Mouse (Mus musculus) retina, postnatal 7 days (tissue): ENCODE measurements around the gene Thsd4.

Source experiments
- DNase-seq: peaks from one replicate; pipeline ENCODE4 v3.0.0-alpha.2; 2012; ENCODE audit warnings: low read depth, low spot score

The Thsd4 gene

GRCm38 (mm10) chr9:60457359-60458210 lies 64.3 kb downstream of the Thsd4 start:
- peak; percentile 82 for DNase-seq

- no peak for DNase-seq
Measured at GRCm38 (mm10) chr9:60456651-60457050, 65.2 kb downstream of the Thsd4 start.

- no peak for DNase-seq
Measured at GRCm38 (mm10) chr9:60454406-60455076, 67.3 kb downstream of the Thsd4 start.

- DNase-seq = no peak
Measured at GRCm38 (mm10) chr9:60449498-60449897, 72.3 kb downstream of the Thsd4 start.

- no peak for DNase-seq
Measured at GRCm38 (mm10) chr9:60445821-60446220, 76.0 kb downstream of the Thsd4 start.

- DNase-seq = no peak
Measured at GRCm38 (mm10) chr9:60441274-60441902, 80.5 kb downstream of the Thsd4 start.

GRCm38 (mm10) chr9:60440506-60440905 lies 81.3 kb downstream of the Thsd4 start:
- DNase-seq = no peak

GRCm38 (mm10) chr9:60436246-60436645 lies 85.6 kb downstream of the Thsd4 start:
- no peak for DNase-seq

- no peak for DNase-seq
Measured at GRCm38 (mm10) chr9:60434093-60434492, 87.8 kb downstream of the Thsd4 start.

GRCm38 (mm10) chr9:60431924-60432323 lies 89.9 kb downstream of the Thsd4 start:
- DNase-seq = no peak

- DNase-seq = no peak
Measured at GRCm38 (mm10) chr9:60430017-60430416, 91.8 kb downstream of the Thsd4 start.

- DNase-seq = no peak
Measured at GRCm38 (mm10) chr9:60414076-60414755, 107.6 kb downstream of the Thsd4 start.

GRCm38 (mm10) chr9:60410872-60411635 lies 110.8 kb downstream of the Thsd4 start:
- no peak for DNase-seq

- DNase-seq = no peak
Measured at GRCm38 (mm10) chr9:60407374-60407773, 114.5 kb downstream of the Thsd4 start.

GRCm38 (mm10) chr9:60405777-60406176 lies 116.1 kb downstream of the Thsd4 start:
- DNase-seq = no peak

GRCm38 (mm10) chr9:60402681-60403080 lies 119.2 kb downstream of the Thsd4 start:
- peak; percentile 33 for DNase-seq

- no peak for DNase-seq
Measured at GRCm38 (mm10) chr9:60400001-60400400, 121.8 kb downstream of the Thsd4 start.

- DNase-seq = no peak
Measured at GRCm38 (mm10) chr9:60398073-60398472, 123.8 kb downstream of the Thsd4 start.

GRCm38 (mm10) chr9:60396096-60396495 lies 125.8 kb downstream of the Thsd4 start:
- no peak for DNase-seq

- no peak for DNase-seq
Measured at GRCm38 (mm10) chr9:60392916-60393315, 128.9 kb downstream of the Thsd4 start.

- DNase-seq = no peak
Measured at GRCm38 (mm10) chr9:60384751-60385150, 137.1 kb downstream of the Thsd4 start.
